Mouse (Mus musculus) urinary bladder, postnatal 36 days (tissue): ENCODE data around the gene Ankrd33.
A peak's percentile ranks its signal among the peaks of the same experiment; 100 is the strongest.

Source experiments
- DNase-seq, 2 experiments: peaks; one replicate each; pipeline ENCODE4 v3.0.0; 2022; ENCODE audit warnings: low spot score in 2 of 2, mixed read lengths in 1 of 2

Ankrd33 gene

DNA sequence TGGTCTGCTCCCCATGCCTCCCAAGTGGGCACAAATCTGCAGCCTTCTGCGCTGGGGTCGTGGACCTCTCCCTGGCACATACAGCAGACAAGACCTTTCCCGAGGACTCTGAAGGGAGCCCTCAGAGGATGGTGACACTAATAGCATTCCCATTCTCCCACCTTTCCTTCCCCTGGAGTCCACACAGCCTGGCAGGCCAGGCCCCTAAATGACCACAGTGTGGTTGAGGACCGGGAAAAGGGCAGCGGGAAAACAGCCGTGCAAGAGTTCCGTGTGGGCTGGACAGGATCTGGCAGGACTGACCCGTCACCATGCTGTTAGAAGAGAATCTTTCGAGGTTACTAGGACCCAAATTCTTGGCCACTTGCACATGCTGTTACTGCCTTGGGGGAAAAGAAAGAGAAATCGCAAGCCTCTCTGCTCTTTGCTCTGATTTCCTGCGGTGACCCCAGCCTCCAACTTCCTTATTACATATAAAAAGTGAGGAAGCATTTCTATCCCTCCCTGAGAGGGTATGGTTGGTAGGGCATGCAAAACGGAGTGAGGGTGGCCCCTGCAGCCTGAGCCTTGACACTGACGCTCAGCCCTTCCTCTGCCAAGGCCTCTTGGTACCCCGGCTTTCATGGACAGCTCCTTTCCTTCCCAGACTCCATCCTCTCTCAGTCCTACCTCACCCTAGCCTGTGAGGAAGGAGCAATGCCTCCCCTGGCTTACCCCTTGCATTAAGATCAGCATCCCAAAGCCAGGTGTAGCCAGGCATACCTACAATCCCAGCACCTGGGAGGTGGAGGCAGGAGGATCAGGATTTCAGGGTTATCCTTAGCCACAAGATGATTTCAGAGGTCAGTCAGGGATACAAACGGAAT, 30.8 kb downstream of the Ankrd33 start:
- no peak for DNase-seq

DNA sequence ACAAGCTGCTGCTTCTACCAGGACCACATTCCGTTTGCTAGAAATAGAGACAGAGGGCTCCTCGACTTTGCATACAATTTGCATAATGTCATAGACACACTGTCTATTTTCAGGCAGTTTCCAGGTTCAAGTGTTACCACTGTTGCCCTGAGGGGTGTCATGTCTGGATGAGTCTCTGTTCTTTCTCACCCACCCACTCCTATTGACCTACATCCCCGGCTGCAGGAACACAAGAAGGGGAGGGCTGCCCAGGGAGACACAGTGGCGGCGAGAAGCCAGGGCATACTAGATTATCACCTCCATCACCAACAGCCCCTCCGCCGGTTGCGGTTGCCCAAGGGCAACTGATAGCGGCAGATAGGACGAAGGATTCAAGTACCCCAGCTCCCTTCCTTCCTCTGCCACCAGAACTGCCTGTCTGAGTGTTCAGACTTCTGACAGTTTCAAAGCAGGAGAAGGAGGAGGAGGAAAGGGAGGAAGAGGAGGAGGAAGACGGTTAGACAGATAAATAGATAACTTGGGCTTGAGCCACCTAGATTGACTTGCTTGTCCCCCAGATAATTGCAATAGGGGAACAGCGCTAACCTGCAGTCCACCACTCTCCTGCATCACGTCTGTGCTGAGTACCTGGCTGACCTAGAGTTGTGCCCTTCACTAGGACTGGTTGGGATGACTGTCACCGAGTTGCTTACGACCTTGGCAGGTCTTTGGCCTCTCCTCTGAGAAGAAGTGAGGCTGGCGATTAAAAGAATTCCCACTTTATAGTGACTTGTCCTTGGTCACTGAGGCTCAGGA, 31.8 kb downstream of the Ankrd33 start:
- no peak for DNase-seq

DNA sequence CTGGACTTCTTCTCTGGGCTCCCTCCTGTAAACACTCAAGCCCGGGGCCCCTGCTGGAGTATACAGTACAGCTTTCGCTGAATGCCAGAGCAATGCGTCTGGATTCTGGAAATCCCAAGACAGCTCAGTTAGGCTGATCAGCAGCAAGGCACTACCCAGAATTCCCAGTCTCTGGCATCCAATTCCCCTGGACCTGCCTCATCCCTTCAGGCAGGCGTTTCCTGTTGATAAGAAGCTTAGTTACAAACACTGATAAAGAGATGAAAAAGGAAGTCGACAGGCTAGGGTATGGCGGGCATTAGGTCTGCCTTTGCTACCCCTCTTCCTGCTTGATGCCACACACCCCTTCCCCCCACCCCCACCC, 32.3 kb downstream of the Ankrd33 start:
- no peak for DNase-seq

DNA sequence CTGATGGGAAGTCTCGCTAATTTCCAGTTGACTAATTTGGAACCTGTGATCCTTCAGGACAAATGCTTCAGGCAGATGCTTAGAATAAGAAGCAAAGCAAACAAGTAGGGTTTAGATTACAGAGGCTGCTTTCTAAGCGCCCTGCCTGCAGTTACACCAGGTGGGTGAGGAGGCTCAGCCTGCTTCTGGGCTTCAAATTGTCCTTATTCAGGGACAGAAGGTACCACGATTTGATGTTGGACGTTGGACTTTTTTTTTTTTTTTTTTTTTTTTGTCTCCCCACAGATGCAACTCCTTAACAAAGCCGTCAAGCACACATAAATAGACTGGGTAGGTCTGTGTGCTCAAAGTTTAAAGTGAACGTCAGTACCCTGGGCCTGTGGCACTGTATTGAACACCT, 33.0 kb downstream of the Ankrd33 start:
- DNase-seq: no peak

DNA sequence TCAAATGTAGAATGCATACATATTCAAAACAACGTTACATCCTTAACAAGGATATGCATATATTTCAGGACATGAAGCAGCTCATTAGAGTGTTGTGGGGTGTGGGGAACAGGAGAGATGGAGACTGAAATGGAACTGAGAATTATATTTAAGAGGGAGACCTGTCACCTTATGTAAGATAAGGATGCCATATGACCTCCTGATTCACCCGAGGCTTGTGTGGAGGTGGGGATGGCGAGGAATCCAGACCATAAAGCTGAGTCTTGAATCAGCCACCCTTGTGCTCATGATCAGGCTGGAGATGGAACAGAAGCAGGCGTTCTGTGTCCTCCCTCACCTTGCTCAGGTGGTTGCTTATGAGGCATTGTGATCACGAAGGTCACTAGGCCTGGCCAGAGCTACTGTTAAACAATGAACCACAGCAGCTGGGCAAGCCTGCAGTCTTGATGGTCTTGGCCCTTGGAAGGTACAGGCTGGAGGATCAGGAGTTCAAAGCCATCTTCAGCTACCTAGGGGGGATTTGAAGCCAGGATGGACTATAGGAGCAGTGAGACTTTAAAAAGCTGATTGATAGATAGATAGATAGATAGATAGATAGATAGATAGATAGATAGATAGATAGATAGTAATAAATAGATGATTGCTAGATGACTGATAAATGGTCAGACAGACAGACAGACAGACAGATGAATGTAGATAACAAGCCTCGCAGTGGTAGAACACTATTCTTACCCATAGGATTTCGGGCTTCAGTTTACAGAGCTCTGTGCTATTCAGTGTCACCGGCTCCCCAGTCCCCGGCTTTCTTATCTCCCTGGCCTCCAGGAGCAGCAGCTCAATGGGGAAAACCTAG, 36.1 kb downstream of the Ankrd33 start:
- DNase-seq: no peak

DNA sequence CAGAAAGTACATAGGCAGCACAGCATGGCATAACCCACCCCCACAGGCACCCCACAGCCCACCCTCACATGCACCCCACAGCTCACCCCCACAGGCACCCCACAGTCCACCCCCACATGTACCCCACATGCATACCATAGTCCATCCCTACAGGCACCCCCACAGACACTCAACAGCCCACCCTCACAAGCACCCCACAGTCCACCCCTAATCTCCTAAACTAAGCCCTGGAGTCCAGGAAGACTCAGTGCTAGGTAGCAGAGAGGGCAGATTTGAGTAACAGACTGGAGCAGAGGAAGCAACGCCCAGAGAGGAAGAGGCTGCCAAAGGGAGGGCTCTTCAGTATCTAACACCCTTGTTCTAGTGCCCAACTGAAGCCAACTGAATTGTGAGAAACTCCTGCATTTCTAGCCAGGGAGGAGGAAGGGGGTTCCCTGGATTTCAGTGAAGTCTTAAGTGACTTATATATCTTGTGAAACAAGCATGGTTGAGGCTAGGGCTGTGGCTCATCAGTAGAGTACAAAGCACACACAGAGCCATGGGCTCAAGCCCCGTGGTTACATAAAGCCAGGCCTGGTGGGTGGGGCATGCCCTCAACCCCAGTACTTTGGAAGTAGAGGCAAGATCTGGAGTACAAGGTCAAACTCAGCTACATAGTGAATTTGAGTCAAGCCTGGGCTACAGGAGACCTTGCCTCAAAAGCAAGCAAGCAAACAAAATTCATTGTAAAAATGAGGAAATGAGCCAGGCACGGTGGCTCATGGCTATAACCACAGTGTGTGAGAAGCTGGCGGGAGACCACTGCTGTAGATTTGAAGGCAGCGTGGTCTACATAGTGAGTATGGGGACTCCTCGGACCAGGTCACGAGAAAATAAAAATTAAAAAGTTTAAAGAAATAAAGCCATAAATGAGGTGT, 39.4 kb downstream of the Ankrd33 start:
- no peak for DNase-seq

DNA sequence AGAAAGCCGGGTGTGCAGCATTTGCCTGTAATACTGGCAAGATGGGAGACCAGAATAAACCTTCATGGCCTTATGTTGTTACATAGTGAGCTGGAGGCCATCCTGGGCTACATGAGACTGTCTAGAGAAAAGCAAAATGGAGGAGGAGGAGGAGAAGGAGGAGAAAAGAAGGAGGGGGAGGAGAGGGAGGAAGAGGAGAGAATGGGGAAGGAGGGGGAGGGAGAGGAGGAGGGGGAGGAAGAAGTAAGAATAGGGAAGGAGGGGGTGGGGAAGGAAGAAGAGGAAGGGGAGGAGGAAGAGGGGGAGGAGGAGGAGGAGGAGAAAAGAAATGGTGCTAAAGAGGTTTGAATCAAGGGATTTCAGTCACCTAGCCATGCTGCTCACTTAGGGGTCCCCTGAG, 44.6 kb downstream of the Ankrd33 start:
- DNase-seq: no peak

DNA sequence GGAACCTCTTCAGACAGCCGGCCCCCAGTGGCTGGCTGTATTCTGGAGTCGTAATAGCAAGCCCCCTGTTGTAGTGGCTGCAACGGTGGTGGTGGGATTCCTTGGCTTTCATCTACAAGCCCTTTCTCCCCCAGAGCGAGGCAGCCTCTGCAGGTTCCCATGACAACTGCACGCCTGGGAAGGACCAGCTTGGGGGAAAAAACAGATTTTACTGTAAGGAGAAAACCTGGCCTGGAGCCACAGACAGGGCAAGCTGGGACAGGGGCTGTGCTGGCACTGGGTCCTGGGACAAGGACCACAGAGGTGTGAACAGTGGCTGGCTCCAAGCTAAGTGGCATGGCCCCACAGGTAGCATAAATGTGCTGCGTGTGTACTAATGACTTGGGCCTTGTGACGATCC, 45.0 kb downstream of the Ankrd33 start:
- DNase-seq: no peak

DNA sequence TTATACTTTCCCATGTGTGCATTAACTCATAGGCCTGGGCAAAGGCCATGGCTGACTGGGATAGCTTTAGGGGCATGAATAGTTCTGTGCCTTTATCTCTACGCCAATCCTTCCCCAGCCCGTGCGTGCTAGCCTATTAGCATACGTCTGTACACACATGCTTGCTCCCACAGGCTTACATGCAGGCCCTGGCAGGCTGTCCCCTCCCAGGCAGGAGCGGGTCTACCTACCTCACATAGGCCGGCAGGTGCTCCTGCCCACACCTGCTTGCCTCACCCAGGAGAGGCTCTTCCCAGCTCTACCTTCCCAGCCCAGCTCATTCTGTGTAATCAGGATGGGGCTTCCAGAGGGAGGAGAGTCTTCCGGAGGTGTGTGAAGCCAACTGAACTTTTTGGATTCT, 46.0 kb downstream of the Ankrd33 start:
- DNase-seq: peak; percentile 68 to 70

DNA sequence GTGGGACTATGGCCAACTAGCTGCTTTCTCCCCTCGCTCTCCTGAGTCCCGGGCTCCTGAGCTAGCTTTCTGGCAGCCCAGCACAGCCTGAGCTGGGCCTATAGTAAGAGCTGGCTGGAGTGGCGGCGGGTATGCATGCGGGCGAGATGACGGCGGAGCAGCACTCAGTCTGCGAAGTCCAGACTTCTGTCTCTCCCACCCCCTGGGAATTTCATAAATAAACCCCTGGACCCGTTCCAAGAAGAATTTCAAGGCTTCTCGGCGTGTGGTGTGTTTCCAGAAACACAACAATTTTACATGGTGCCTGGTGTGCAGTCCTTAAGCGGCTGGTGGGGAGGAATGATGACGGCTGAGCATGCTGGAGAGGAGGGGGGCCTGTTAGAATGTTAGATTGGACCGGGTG, 47.5 kb downstream of the Ankrd33 start:
- no peak for DNase-seq

DNA sequence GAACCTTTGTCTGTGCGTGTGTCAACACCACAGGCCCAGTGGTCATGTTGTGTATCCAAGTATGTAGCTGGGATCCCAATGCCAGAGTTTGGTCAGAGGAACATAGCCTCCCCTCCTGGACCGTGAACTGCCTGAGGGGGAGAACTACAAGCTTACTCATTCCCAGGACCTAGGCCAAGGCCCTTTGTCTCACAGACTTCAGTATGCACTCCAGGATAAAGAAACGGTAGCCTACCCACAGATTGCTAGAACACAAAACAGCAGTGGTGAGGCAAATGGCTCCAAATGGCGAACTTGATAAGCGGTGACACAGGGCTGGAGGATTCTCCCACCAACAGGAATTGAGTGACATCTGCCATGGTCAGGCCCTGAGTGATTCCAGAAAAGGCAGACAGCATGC, 48.3 kb downstream of the Ankrd33 start:
- DNase-seq: no peak

DNA sequence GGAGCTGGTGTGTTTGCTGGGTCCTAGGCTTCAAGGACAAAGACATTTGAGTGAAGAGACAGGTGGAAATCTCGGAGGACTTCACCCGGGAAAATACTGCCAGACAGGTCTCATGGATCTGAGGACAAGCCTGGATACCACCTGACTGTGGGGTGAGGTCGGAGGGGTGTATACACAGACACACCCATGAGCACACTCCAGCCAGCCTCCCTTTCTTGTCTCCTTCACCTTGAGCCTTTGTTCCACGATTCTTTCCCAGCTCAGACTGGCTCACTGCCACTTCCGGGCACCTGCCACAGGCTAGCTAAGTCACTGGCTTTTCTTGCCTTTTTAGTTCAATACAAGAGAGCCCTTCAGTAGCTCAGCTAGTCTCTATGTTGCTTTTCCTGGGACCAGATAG, 48.7 kb downstream of the Ankrd33 start:
- no peak for DNase-seq

DNA sequence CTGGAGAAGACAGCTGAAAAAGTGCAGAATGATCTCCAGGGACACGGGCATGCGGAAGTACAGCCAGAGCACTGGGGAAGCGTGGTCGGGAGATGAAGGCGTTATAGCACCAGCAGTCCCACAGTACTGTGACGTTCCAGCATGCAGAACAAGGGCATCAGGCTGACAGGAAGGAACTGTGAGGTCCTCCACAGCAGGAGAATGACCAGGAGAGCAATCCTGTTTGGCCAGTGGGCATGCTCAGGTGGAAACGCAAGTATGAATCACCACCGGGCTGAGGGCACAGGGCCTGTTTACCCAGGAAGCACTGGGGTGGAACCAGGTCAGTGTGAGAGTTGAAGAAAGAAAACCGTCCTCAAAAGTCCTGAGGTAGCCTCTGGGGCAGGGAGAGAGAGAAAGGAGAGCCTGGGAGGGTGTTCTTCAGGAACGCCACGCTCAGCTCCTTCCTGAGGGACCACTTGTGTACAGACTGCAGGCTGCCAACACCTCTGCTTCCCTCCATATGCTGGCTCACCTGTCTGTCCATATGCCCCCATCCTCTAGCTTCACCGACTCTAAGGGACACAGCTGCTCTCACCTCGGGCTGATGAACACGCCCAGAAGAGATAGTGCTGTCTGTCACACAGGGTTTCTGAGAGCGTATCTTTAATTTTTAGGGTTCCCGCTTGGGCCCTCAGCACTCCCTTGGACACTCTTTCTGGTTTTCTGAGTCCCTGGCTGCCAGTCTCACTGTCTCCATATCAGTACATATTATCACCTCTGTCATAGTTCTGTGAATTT, 50.3 kb downstream of the Ankrd33 start:
- peak in 1 of 2 experiments; percentile 63 for DNase-seq

DNA sequence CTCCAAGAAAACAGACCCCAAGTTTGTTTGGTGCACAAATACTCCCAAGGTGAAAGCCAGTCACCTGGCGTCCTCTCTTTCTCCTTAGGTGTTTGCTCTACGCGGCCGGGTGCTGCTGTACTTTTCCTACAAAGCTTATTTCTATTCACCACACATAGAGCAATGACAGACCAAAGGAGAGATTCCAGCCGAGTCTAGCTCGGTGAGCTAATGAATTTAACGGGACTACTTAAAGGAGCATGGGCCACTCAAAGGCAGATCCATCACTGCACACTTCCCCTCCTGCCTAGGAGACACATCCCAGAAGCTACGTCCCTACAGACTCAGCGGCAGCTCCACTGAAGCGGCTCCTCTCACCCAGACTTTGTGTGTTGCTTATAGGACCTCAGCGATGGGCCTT, 52.0 kb downstream of the Ankrd33 start:
- DNase-seq: no peak
